Mouse (Mus musculus) myocyte (in vitro differentiated cells): ENCODE results near the gene Vwa8.

Experiments
- CEBPB ChIP-seq: IDR thresholded peaks from 2 replicates; pipeline ENCODE4 v1.6.1; 2011; ENCODE audit warnings: mild to moderate bottlenecking, moderate library complexity; ENCODE audit not compliant: poor library complexity, insufficient read depth, severe bottlenecking
- POLR2A ChIP-seq: IDR thresholded peaks from one replicate; pipeline ENCODE4 v1.6.1; 2011; ENCODE audit warnings: low read depth, mild to moderate bottlenecking, control low read depth, moderate library complexity; ENCODE audit not compliant: insufficient read length
- TCF12 ChIP-seq: IDR thresholded peaks from one replicate; pipeline ENCODE4 v1.6.1; 2011; ENCODE audit warnings: mild to moderate bottlenecking, control low read depth; ENCODE audit not compliant: poor library complexity, insufficient read depth, severe bottlenecking
- USF1 ChIP-seq: IDR thresholded peaks from one replicate; pipeline ENCODE4 v1.6.1; 2011; ENCODE audit warnings: low read depth, mild to moderate bottlenecking, control low read depth, moderate library complexity

DNA sequence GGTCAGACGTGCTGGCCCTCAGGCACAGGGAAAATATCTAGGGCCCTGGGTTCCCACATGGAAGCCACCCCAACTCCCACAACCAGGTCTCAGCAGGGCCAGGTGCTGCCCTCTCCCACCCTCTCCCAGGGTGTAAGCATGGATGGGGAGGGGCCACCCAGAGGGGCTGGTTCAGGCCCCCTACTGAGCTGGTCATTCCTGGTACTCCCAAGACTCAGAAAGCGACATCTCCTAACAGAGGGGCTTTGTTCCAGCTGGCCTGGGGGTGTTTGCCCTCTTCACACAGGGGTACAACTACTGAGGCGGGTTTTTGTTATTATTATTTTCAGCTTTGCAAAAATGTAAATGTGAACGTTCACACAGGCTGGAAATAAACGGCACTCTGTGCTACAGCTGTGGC, 386.3 kb downstream of the Vwa8 start:
- no peak for TF ChIP-seq TCF12
- no peak for TF ChIP-seq POLR2A
- no peak for TF ChIP-seq CEBPB
- TF ChIP-seq USF1: no peak
